Mouse (Mus musculus) cortical plate, adult 2 months (tissue): Measurements from ENCODE around the gene Acin1. TPM values are rescaled to one million over a fixed set of nuclear protein-coding genes. Genes with fewer than 3 reads are reported as not detected.

Experiments used
- H3K27ac ChIP-seq: fragments of 200-500 bp; 2 replicates; pipeline ENCODE4 v1.5.1; 2012; ENCODE audit warnings: low read length, control low read depth, inconsistent platforms; ENCODE audit not compliant: insufficient read depth
- H3K4me1 ChIP-seq: fragments of 200-500 bp; 2 replicates; pipeline ENCODE4 v1.6.1; 2011; ENCODE audit warnings: low read length; ENCODE audit not compliant: control insufficient read depth, insufficient read depth
- H3K4me3 ChIP-seq: fragments of 200-500 bp; 2 replicates; pipeline ENCODE4 v1.5.1; 2011; ENCODE audit warnings: mild to moderate bottlenecking, low read length, control low read depth; ENCODE audit not compliant: insufficient read depth
- CTCF ChIP-seq: fragments of 200-500 bp; IDR thresholded peaks from 2 replicates; pipeline ENCODE4 v1.5.1; 2011; ENCODE audit warnings: mild to moderate bottlenecking, control low read depth, low read length; ENCODE audit not compliant: insufficient read depth; ENCODE audit errors: extremely low read depth
- POLR2A ChIP-seq: fragments of 200-500 bp; IDR thresholded peaks from 2 replicates; pipeline ENCODE4 v1.6.1; 2011; ENCODE audit warnings: mild to moderate bottlenecking, low read length, control low read depth; ENCODE audit not compliant: insufficient read depth; ENCODE audit errors: extremely low read depth
- polyA plus RNA-seq: library from polyadenylated mRNA; depleted of rRNA; stranded (reverse); fragments of >200 nt; gene quantifications from 2 replicates; pipeline ENCODE4 v1.2.3, GENCODE M21; 2012; rRNA removed

Acin1 gene
- polyA plus RNA-seq, 1 experiment = 169 TPM

GRCm38 (mm10) chr14:54603038-54603654 is 83.6 kb downstream of the Acin1 start:
- Histone ChIP-seq H3K4me3 (peak overlapping the region; percentile 41), H3K27ac (peak overlapping the region; percentile 98), H3K4me1 (no peaks in the 10 kb centered on the region)
- TF ChIP-seq CTCF = no peak
- peak; percentile 55 for TF ChIP-seq POLR2A

GRCm38 (mm10) chr14:54602613-54603012 is 84.1 kb downstream of the Acin1 start:
- H3K27ac ChIP-seq = no peak overlapping the region
- H3K4me1 ChIP-seq = no peaks in the 10 kb centered on the region
- peak overlapping the region; percentile 41; the same call in 1 of the 2 replicates for H3K4me3 ChIP-seq
- TF ChIP-seq POLR2A (no peak), CTCF (no peak)

GRCm38 (mm10) chr14:54601601-54602000 is 85.1 kb downstream of the Acin1 start:
- TF ChIP-seq POLR2A (no peak), CTCF (no peak)
- Histone ChIP-seq H3K4me3 (no peak overlapping the region), H3K4me1 (no peaks in the 10 kb centered on the region), H3K27ac (no peak overlapping the region)

GRCm38 (mm10) chr14:54597084-54597483 is 89.6 kb downstream of the Acin1 start:
- TF ChIP-seq POLR2A (no peak), CTCF (peak; percentile 51; the same call in 1 of the 2 replicates)
- Histone ChIP-seq H3K4me3 (no peak overlapping the region), H3K27ac (no peak overlapping the region), H3K4me1 (peaks cover 6% of the 10 kb centered on the region)

- peak overlapping the region; percentile 20; the same call in 1 of the 2 replicates for H3K27ac ChIP-seq
Measured at GRCm38 (mm10) chr14:54594631-54595414, 91.9 kb downstream of the Acin1 start.

GRCm38 (mm10) chr14:54594055-54594454 is 92.7 kb downstream of the Acin1 start:
- peaks cover 6% of the 10 kb centered on the region for H3K4me1 ChIP-seq
- TF ChIP-seq CTCF (peak; percentile 30; the same call in 1 of the 2 replicates), POLR2A (no peak)
- H3K4me3 ChIP-seq = no peak overlapping the region; the same call in 1 of the 2 replicates
- H3K27ac ChIP-seq = no peak overlapping the region

More at GRCm38 (mm10) chr14:54594631-54595414, 91.9 kb downstream of the Acin1 start:
- Histone ChIP-seq H3K4me1 (peaks cover 6% of the 10 kb centered on the region), H3K4me3 (peak overlapping the region; percentile 1; the same call in 1 of the 2 replicates)
- TF ChIP-seq POLR2A = 0 out of 2 replicates have a peak, but pooled peaks have one; percentile 10
- no peak for TF ChIP-seq CTCF

- Histone ChIP-seq H3K27ac (peak overlapping the region; percentile 55), H3K4me3 (no peak overlapping the region), H3K4me1 (peaks cover 6% of the 10 kb centered on the region)
- no peak for TF ChIP-seq POLR2A
- no peak for TF ChIP-seq CTCF
Measured at GRCm38 (mm10) chr14:54592319-54592934, 94.3 kb downstream of the Acin1 start.

Other genes with a start within 250 kb of the Acin1 start
- gene Lrp10, start 222.8 kb downstream of the Acin1 start, polyA plus RNA-seq = 33.0 and 33.3 TPM in 2 replicates
- 6.0 and 7.9 TPM in 2 replicates for gene Rem2, start 210.8 kb downstream of the Acin1 start, polyA plus RNA-seq
- gene Prmt5, start 169.4 kb downstream of the Acin1 start, polyA plus RNA-seq = 52.6 and 54.8 TPM in 2 replicates
- gene Haus4, start 132.3 kb downstream of the Acin1 start, polyA plus RNA-seq = 3.7 and 3.8 TPM in 2 replicates
- gene Ajuba, start 109.4 kb downstream of the Acin1 start, polyA plus RNA-seq = 2.3 and 3.0 TPM in 2 replicates
- 5.2 and 5.8 TPM in 2 replicates for gene 4931414P19Rik, start 80.9 kb downstream of the Acin1 start, polyA plus RNA-seq
- 181 and 197 TPM in 2 replicates for gene Psmb5, start 68.9 kb downstream of the Acin1 start, polyA plus RNA-seq
- gene Psmb11, start 65.5 kb downstream of the Acin1 start, polyA plus RNA-seq = 0.17 and 0.23 TPM in 2 replicates
- gene Gm17606, start 46.0 kb downstream of the Acin1 start, polyA plus RNA-seq = not detected in 2 replicates
- gene Cdh24, start 45.6 kb downstream of the Acin1 start, polyA plus RNA-seq = 13.3 and 18.6 TPM in 2 replicates
- 35.1 and 37.9 TPM in 2 replicates for gene 1700123O20Rik, start 715 bp downstream of the Acin1 start, polyA plus RNA-seq
- gene Gm29776, start 11.9 kb upstream of the Acin1 start, polyA plus RNA-seq = 0.04 and 0.06 TPM in 2 replicates
- gene Cebpe, start 25.2 kb upstream of the Acin1 start, polyA plus RNA-seq = 0.09 TPM in 1 of 2 replicates, not detected in the other
- 51.3 and 54.7 TPM in 2 replicates for gene Slc7a8, start 95.0 kb upstream of the Acin1 start, polyA plus RNA-seq
- gene Rnf212b, start 127.2 kb upstream of the Acin1 start, polyA plus RNA-seq = not detected in 2 replicates
- gene Homez, start 184.0 kb upstream of the Acin1 start, polyA plus RNA-seq = 9.6 TPM in 2 replicates
- gene Ppp1r3e, start 190.6 kb upstream of the Acin1 start, polyA plus RNA-seq = 15.7 and 16.1 TPM in 2 replicates
- 109 and 115 TPM in 2 replicates for gene Bcl2l2, start 196.4 kb upstream of the Acin1 start, polyA plus RNA-seq
- gene Gm20521, start 196.5 kb upstream of the Acin1 start, polyA plus RNA-seq = 0.15 and 0.50 TPM in 2 replicates
- gene Pabpn1, start 205.6 kb upstream of the Acin1 start, polyA plus RNA-seq = 414 and 456 TPM in 2 replicates
- 776 and 795 TPM in 2 replicates for gene Slc22a17, start 226.2 kb upstream of the Acin1 start, polyA plus RNA-seq
- 7.5 and 8.2 TPM in 2 replicates for gene Efs, start 239.2 kb upstream of the Acin1 start, polyA plus RNA-seq
- gene Il25, start 245.8 kb upstream of the Acin1 start, polyA plus RNA-seq = 0.13 and 0.17 TPM in 2 replicates
- 136 and 169 TPM in 2 replicates for gene Cmtm5, start 249.3 kb upstream of the Acin1 start, polyA plus RNA-seq